Mouse (Mus musculus): Measurements from ENCODE around the gene Gm20518.

Gene Gm20518

GRCm38 (mm10) chr16:17891567-17891959 lies at the start of gene Gm20518:
Gene Gm20518 (minus strand): TSS chr16:17891671.
- DNase-seq (ENCODE audit: low spot score), result peak; percentile 99

- no peak for DNase-seq (ENCODE audit: low spot score)
Measured at GRCm38 (mm10) chr16:17939255-17939751, 47.8 kb upstream of the Gm20518 start.

- peak; percentile 66 for DNase-seq (ENCODE audit: low spot score)
Measured at GRCm38 (mm10) chr16:17938821-17939220, 47.4 kb upstream of the Gm20518 start.

- DNase-seq (ENCODE audit: low spot score), result no peak
Measured at GRCm38 (mm10) chr16:17938187-17938586, 46.7 kb upstream of the Gm20518 start.

- DNase-seq (ENCODE audit: low spot score), result no peak
Measured at GRCm38 (mm10) chr16:17936776-17937175, 45.3 kb upstream of the Gm20518 start.

GRCm38 (mm10) chr16:17934445-17934910 lies 43.0 kb upstream of the Gm20518 start:
- DNase-seq (ENCODE audit: low spot score), result no peak

GRCm38 (mm10) chr16:17933594-17934444 lies 42.3 kb upstream of the Gm20518 start:
- no peak for DNase-seq (ENCODE audit: low spot score)

- DNase-seq (ENCODE audit: low spot score), result no peak
Measured at GRCm38 (mm10) chr16:17931906-17932460, 40.5 kb upstream of the Gm20518 start.

GRCm38 (mm10) chr16:17929631-17930030 lies 38.2 kb upstream of the Gm20518 start:
- no peak for DNase-seq (ENCODE audit: low spot score)

- DNase-seq (ENCODE audit: low spot score), result no peak
Measured at GRCm38 (mm10) chr16:17929211-17929610, 37.7 kb upstream of the Gm20518 start.

- DNase-seq (ENCODE audit: low spot score), result peak; percentile 67
Measured at GRCm38 (mm10) chr16:17928627-17929104, 37.2 kb upstream of the Gm20518 start.

- peak; percentile 88 for DNase-seq (ENCODE audit: low spot score)
Measured at GRCm38 (mm10) chr16:17928087-17928580, 36.7 kb upstream of the Gm20518 start, which contains the start of gene Slc25a1. Gene Slc25a1 (minus strand): TSS chr16:17928219.

- DNase-seq (ENCODE audit: low spot score), result no peak
Measured at GRCm38 (mm10) chr16:17927351-17928082, 36.0 kb upstream of the Gm20518 start.

GRCm38 (mm10) chr16:17922163-17922538 lies 30.7 kb upstream of the Gm20518 start:
- no peak for DNase-seq (ENCODE audit: low spot score)

- peak; percentile 97 for DNase-seq (ENCODE audit: low spot score)
Measured at GRCm38 (mm10) chr16:17921325-17922162, 30.1 kb upstream of the Gm20518 start.

- no peak for DNase-seq (ENCODE audit: low spot score)
Measured at GRCm38 (mm10) chr16:17920586-17920985, 29.1 kb upstream of the Gm20518 start.

GRCm38 (mm10) chr16:17914307-17915249 lies 23.1 kb upstream of the Gm20518 start, which contains the start of gene Gsc2:
Gene Gsc2 (minus strand): TSS chr16:17915059.
- DNase-seq (ENCODE audit: low spot score), result no peak

- DNase-seq (ENCODE audit: low spot score), result peak; percentile 95
Measured at GRCm38 (mm10) chr16:17911052-17911595, 19.7 kb upstream of the Gm20518 start, which contains the start of gene Ess2. Gene Ess2 (minus strand): TSS chr16:17911348.

- DNase-seq (ENCODE audit: low spot score), result no peak
Measured at GRCm38 (mm10) chr16:17898462-17898861, 7.0 kb upstream of the Gm20518 start, which contains the start of the genes Dgcr2 and Tssk2. Gene Dgcr2 (minus strand): TSS chr16:17898562. Gene Tssk2 (plus strand): TSS chr16:17898637.
